Mouse (Mus musculus) cerebral cortex, adult 2 months (tissue): ENCODE data around the gene Corin.

Source experiments
- WGBS: fragments of 180-500 bp; shearing (Covaris S2); methylation state at CpG from one replicate; pipeline ENCODE4 v1.1.7; 2018; 5-methylcytosine and 5-hydroxymethylcytosine counted together

Gene Corin

GRCm38 (mm10) chr5:72443007-72443406 is 61.3 kb downstream of the Corin start:
- WGBS: 76% methylated on average over 4 of the region's 4 CpGs

DNA sequence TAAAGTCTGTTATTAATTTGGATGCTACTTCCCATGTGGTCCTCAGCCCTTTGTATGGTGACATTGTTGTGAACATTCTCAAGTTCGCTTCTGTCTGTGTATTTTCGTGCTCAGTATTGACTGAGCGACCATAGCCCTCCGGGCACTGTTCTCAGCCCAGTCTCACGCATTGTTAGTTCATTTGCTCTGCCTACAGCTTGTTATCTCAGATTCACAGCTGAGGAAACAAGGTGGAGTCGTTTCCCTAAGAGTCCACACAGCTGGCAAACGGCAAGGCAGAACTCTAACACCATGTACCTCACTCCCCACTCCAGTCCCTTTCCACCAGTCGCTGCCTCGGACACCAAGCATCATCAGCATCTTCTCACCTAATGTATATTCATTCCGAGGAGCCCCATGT is 63.1 kb downstream of the Corin start:
- 78% methylated on average over 10 of the region's 10 CpGs for WGBS

DNA sequence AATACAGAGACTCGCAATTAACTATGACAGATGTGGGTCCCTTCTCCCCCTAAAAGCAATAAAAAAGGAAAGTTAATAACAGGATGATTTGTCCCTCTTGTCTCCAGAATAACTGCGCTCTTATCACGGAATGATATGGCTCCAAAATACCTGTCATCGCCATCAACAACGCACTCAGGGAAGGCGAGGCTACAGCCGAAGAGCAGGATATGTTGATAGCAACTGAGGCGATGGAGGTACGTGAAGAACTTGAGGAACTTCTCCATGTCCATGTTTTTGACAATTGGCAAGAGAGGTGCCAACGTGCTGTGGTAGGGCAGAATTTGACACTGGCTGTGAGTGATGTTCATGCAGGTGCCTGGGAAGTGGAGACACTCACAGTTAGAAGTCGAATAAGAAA is 69.2 kb downstream of the Corin start:
- 93% methylated on average over 11 of the region's 11 CpGs for WGBS

- WGBS: 63% methylated on average over 3 of the region's 3 CpGs
These were observed 72.4 kb downstream of the Corin start for GRCm38 (mm10) chr5:72431856-72432255.

- WGBS: 86% methylated on average over 4 of the region's 4 CpGs
These were observed 76.7 kb downstream of the Corin start for GRCm38 (mm10) chr5:72427556-72427955.

GRCm38 (mm10) chr5:72411874-72412329 is 92.4 kb downstream of the Corin start:
- WGBS: 64% methylated on average over 10 of the region's 10 CpGs

GRCm38 (mm10) chr5:72410841-72411240 is 93.4 kb downstream of the Corin start:
- 90% methylated on average over 3 of the region's 3 CpGs for WGBS

DNA sequence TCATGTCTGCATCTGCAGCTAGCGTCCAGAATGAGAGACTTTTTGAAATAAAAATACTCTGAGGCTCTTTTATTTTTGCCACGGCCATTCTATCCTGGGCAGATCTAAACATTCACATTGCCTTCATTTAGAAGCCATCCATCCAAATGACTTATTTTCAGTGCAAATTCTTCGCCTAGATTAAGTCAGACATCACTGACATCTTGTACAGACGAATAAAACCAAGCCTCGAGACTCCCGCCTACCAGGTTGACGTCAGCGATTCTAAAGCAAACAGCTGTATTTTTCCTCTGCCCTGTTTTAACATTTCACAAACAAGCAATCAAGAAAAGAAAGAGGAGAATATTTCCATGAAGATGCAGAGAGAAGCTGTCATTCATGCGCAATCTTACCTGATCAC is 100.9 kb downstream of the Corin start:
- 49% methylated on average over 9 of the region's 9 CpGs for WGBS

DNA sequence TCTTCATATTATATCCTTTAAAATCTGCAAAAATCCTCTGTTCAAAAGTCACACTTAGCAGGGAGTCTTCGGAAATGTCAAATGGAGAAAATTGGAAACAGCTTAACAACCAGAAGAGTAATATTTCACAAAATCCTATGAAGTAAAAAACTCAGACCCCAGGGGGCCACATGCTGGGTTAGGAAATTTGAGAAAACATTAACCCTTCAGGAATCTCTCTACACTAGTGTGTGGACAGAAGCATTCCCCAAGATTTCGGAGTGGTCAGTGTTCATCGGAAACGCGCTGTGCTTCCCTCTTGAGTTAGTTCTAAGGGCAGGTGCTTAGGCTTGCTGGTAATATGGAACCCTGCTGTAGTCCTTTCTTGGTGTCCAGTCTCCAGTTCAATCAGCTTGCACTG is 101.4 kb downstream of the Corin start:
- 68% methylated on average over 5 of the region's 5 CpGs for WGBS

DNA sequence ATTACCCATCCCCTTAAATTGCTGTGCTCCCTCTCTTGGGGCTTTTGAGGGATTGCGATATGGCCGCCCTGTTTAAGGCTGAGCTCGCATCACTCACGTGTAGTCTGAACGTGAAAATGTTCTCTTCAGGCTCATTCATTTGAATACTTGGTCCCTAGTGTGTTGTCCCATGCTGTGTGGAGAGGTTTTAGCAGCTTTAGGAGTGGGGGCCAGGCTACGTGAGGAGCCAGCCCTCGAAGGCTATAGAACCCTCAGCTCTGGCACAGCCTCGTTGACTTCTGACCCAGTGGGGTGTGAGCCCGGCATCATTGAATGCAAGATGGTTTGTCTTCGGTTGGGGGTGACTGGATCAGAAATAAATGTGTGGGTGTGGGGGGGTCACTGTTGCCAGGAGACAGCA is 102.5 kb downstream of the Corin start:
- WGBS: 66% methylated on average over 10 of the region's 10 CpGs

DNA sequence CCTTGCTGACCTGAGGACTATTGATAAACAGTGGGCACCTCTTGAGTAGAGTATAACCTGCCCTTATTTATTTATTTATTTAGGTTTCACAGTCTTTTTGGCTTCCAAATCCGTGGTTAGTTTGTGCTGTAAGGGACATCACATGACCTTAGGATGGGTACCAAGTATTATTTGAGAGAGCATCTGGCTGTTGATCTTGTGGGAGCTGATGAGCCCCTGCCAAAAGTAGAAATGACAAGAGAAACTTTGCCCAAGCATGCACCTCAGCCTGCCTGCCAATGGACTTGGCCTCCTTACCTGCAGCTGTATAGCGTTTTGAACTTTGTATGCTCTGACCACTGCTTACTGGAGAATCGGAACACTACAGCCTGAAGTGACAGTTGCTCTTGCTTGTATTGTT is 103.0 kb downstream of the Corin start:
- 87% methylated on average over 3 of the region's 3 CpGs for WGBS

DNA sequence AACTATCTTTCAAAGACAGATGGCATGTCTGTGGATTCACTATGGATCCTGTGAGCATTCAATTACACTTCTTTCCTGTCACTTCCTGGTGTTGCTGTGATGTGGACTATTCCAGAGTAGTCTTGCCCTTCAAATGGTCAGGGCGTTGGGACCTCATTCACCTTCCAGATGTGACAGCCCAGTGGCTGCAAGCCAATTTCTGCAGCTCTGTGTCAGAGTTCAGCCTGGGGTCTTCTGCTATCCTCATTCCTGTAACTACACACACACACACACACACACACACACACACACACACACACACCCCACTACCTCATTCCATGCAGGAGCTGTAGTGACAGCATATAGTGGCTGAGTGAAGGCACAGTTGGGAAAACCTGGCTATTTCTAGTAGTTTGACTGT is 122.1 kb downstream of the Corin start:
- WGBS: 87% methylated on average over 1 of the region's 1 CpGs

- WGBS: 76% methylated on average over 8 of the region's 8 CpGs
These were observed 123.7 kb downstream of the Corin start for GRCm38 (mm10) chr5:72380616-72381015.

- WGBS: 83% methylated on average over 3 of the region's 3 CpGs
These were observed 136.3 kb downstream of the Corin start for GRCm38 (mm10) chr5:72368004-72368403.

GRCm38 (mm10) chr5:72365801-72366200 is 138.5 kb downstream of the Corin start:
- WGBS: 71% methylated on average over 4 of the region's 4 CpGs

- 52% methylated on average over 3 of the region's 3 CpGs for WGBS
These were observed 140.4 kb downstream of the Corin start for GRCm38 (mm10) chr5:72363838-72364237.

DNA sequence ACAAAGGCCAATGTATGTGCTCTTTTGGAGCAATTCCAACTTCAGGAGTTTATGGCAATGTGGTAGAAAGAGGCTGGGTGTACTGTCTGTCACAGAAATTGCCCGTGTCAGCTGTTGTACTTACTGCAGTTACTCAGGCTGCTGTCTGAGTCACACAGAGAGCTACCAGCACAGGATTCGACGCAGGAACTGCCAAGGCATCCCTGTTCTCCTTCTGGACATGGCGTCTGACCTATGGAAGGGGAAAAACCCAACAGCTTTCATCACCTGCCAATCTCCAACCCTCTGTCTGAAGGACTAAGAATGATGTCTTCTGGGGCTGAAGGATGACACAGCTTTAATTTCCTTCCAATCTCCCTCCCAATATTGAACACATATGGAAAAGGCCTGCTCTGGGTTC is 150.5 kb downstream of the Corin start:
- 73% methylated on average over 4 of the region's 4 CpGs for WGBS

DNA sequence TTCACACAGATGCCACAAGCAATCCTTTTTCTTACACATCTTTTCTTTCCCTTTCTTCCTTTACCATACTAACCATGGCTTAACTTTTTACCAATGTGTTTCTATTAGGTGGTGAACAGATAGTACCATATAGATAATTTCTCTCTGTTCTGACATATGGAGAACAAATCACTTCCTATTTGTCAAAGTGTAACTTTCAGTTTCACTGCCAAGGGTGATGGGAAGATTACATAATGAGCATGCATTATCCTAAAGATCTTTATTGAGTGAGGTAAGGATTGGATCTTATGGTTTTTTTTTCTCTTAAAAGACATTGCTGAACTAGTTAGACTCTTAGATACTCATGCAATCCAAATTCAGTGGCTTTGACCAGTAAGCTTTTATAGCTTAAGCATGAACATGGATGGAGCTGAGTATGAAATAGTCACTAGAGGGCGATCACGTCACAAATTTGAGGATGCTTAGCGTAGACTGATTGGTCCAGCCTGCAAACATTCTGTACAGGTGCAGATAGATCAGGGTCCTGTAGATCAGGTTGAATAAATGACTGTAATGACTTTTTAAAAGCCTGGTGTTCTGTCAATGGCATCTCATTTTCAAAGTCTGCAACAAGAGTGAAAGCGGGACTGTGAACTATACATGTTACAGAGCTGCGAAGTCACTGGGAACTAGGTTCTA is 154.1 kb downstream of the Corin start:
- 33% methylated on average over 5 of the region's 5 CpGs for WGBS

GRCm38 (mm10) chr5:72348591-72348990 is 155.7 kb downstream of the Corin start:
- WGBS: 76% methylated on average over 2 of the region's 2 CpGs

DNA sequence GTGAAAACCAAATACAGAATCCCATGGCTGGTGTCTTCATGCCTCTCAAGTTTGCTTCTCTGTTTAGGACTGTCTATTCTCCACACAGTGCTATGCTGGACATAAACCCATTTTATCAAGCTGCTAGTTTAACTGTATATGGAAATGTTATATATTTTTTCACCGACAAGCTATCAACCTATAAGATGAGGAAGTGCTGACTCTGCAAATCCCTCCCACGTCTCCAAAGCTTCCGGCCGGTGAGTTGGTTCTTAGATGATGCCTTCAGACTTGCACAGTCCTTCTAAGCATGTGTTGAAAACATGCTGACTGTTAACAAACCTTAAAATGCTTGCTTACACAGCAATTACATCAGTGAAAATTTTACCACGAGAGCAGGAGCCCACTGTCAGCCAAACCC is 168.4 kb downstream of the Corin start:
- 79% methylated on average over 5 of the region's 5 CpGs for WGBS

GRCm38 (mm10) chr5:72332901-72333300 is 171.4 kb downstream of the Corin start:
- 54% methylated on average over 10 of the region's 10 CpGs for WGBS

DNA sequence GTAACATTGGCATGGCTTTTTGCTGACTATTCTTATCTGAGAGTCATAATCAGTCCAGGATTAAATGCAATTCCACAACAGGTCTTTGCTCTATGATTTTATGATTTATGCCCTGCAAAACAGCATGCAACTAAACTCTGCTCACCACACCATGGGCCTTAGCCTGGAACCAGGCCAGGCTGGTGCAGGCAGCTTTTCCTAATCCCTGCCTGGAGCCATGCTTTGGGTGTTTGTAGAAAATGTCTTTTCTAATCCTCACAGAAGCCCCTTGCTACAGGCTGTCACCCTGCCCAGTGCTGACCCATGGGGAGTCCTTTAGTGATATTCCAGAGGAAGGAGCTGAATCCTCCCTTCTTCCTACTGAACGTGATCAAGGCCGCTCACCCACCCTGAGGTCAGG is 173.1 kb downstream of the Corin start:
- 86% methylated on average over 2 of the region's 2 CpGs for WGBS

DNA sequence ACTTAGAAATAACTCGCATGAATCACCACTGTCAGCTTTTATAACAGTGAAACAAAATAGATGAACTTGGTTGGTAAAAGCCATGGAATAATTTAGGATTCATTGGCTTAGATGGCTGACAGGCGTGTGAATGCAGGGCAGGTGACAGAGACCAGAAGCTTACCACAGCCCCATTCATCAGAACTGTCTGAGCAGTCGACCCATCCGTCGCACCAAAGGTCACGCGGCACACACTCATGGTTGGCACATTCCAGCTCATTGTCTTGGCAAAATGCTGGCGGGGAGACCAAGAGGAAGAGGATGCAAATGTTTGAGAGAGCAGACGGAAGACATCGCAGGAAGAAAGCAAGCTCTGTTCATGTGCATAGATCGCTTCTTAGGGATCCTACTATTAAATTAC is 173.6 kb downstream of the Corin start:
- WGBS: 81% methylated on average over 11 of the region's 11 CpGs

DNA sequence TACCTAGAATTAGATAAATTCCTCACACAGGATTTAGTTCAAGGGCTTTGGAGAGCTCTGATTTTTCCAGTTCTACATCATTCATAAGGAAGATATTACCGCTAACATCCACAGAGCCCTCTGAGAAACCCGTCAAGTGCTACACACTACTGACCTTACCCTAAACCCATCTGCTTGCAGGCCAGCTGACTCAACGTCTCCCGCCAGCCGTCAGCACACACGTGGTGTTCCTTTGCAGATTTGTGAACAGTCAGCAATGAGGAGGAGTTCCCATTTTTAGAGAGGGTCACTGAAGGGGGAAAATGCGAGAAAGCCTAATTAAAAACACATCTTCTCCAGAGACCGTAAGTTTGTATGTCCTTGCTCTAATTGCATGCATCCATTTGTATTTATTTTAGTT is 174.8 kb downstream of the Corin start:
- WGBS: 51% methylated on average over 8 of the region's 8 CpGs
